Mouse (Mus musculus) midbrain, postnatal 0 days (tissue): Measurements from ENCODE around the gene Ablim2. TPM values are rescaled to one million over a fixed set of nuclear protein-coding genes. Genes with fewer than 3 reads are reported as not detected.

Experiments
- ATAC-seq: fragments of 200-750 bp; cut with Nextera tagmentation; 2 replicates; pipeline ENCODE4 v1.8.0; 2017; ENCODE audit warnings: moderate number of reproducible peaks, mild to moderate bottlenecking, moderate TSS enrichment, moderate library complexity; ENCODE audit not compliant: low FRiP score
- DNase-seq: peaks from one replicate; pipeline ENCODE4 v3.0.0-alpha.2; 2015; ENCODE audit warnings: low spot score
- H3K27ac ChIP-seq: fragments of 300-500 bp; sonication (generic); 2 replicates; pipeline ENCODE4 v1.5.1; 2014; ENCODE audit warnings: low read depth, mild to moderate bottlenecking, low read length, mixed read lengths
- H3K27me3 ChIP-seq: fragments of 300-500 bp; sonication (generic); 2 replicates; pipeline ENCODE4 v1.6.1; 2014; ENCODE audit warnings: low read length, control low read depth, mixed read lengths; ENCODE audit not compliant: insufficient read depth
- H3K36me3 ChIP-seq: fragments of 300-500 bp; sonication (generic); 2 replicates; pipeline ENCODE4 v1.6.1; 2014; ENCODE audit warnings: low read length, control low read depth, mixed read lengths; ENCODE audit not compliant: insufficient read depth
- H3K4me1 ChIP-seq: fragments of 300-500 bp; sonication (generic); 2 replicates; pipeline ENCODE4 v1.6.1; 2014; ENCODE audit warnings: mild to moderate bottlenecking, control low read depth, antibody characterized with exemption, low read length, mixed read lengths; ENCODE audit not compliant: insufficient read depth
- H3K4me2 ChIP-seq: fragments of 300-500 bp; sonication (generic); 2 replicates; pipeline ENCODE4 v1.6.1; 2014; ENCODE audit warnings: low read depth, mild to moderate bottlenecking, low read length, mixed read lengths; ENCODE audit not compliant: poor library complexity, severe bottlenecking
- H3K4me3 ChIP-seq: fragments of 300-500 bp; sonication (generic); 2 replicates; pipeline ENCODE4 v1.5.1; 2014; ENCODE audit warnings: low read depth, mild to moderate bottlenecking, low read length, moderate library complexity
- H3K9ac ChIP-seq: fragments of 300-500 bp; sonication (generic); replicated peaks from 2 replicates; pipeline ENCODE4 v1.6.1; 2014; ENCODE audit warnings: mild to moderate bottlenecking, low read length, moderate library complexity, mixed read lengths; ENCODE audit not compliant: poor library complexity, severe bottlenecking
- H3K9me3 ChIP-seq: fragments of 300-500 bp; sonication (generic); 2 replicates; pipeline ENCODE4 v1.6.1; 2016; ENCODE audit warnings: low read length, control low read depth
- CTCF ChIP-seq: IDR thresholded peaks from 2 replicates; pipeline ENCODE4 v1.5.1; 2016; ENCODE audit warnings: antibody characterized with exemption, mild to moderate bottlenecking
- WGBS: fragments of 180-500 bp; shearing (Covaris S2); extraction: QIAGEN DNeasy Blood & Tissue Kit; methylation state at CpG from one replicate; pipeline ENCODE4 v1.1.7; 2014; 5-methylcytosine and 5-hydroxymethylcytosine counted together
- polyA plus RNA-seq: library from polyadenylated mRNA; unstranded; fragments of >200 nt; fragmentation: Nextera tagmentation; extraction: Ambion mirVana; gene quantifications from 2 replicates; pipeline ENCODE4 v1.2.1, GENCODE M21; 2015
- total RNA-seq: library from RNA; depleted of rRNA; stranded (reverse); fragments of >200 nt; gene quantifications from 2 replicates; pipeline ENCODE4 v1.2.3, GENCODE M21; 2014

The Ablim2 gene
- total and polyA plus RNA-seq, 2 experiments from 2014 or later, result 32.2 to 44.9 TPM

- H3K4me3 ChIP-seq, result no peak overlapping the region
- H3K9me3 ChIP-seq, result no peaks in the 10 kb centered on the region
- no peak for TF ChIP-seq CTCF
- 9% methylated on average over 10 of the region's 10 CpGs for WGBS
- no peaks in the 10 kb centered on the region for H3K4me1 ChIP-seq
- peaks cover 11% of the 10 kb centered on the region; the same call in 1 of the 2 replicates for H3K27me3 ChIP-seq
- H3K9ac ChIP-seq, result no peak overlapping the region
- H3K36me3 ChIP-seq, result no peaks in the 10 kb centered on the region
- DNase-seq (no peak), ATAC-seq (no peak)
- H3K4me2 ChIP-seq, result no peak overlapping the region
- no peak overlapping the region for H3K27ac ChIP-seq
These were observed 17.0 kb upstream of the Ablim2 start for GRCm38 (mm10) chr5:35740716-35741115.

- Histone ChIP-seq H3K4me1 (no peaks in the 10 kb centered on the region), H3K9ac (no peak overlapping the region), H3K4me3 (no peak overlapping the region), H3K27ac (no peak overlapping the region), H3K9me3 (no peaks in the 10 kb centered on the region), H3K27me3 (peaks cover 11% of the 10 kb centered on the region; the same call in 1 of the 2 replicates), H3K4me2 (no peak overlapping the region), H3K36me3 (no peaks in the 10 kb centered on the region)
- WGBS, result 58% methylated on average over 13 of the region's 13 CpGs
- no peak for DNase-seq
- no peak for ATAC-seq
- TF ChIP-seq CTCF, result no peak
These were observed 16.4 kb upstream of the Ablim2 start for GRCm38 (mm10) chr5:35741225-35741820.

GRCm38 (mm10) chr5:35743238-35743951, 14.3 kb upstream of the Ablim2 start:
- no peak overlapping the region for H3K9ac ChIP-seq
- H3K36me3 ChIP-seq, result no peaks in the 10 kb centered on the region
- DNase-seq (no peak), ATAC-seq (no peak)
- no peak overlapping the region for H3K4me3 ChIP-seq
- peaks cover 11% of the 10 kb centered on the region; the same call in 1 of the 2 replicates for H3K27me3 ChIP-seq
- no peak for TF ChIP-seq CTCF
- 76% methylated on average over 8 of the region's 8 CpGs for WGBS
- no peaks in the 10 kb centered on the region for H3K4me1 ChIP-seq
- no peak overlapping the region for H3K27ac ChIP-seq
- no peaks in the 10 kb centered on the region for H3K9me3 ChIP-seq
- no peak overlapping the region for H3K4me2 ChIP-seq

- no peaks in the 10 kb centered on the region for H3K4me1 ChIP-seq
- 84% methylated on average over 7 of the region's 7 CpGs for WGBS
- no peak overlapping the region for H3K4me2 ChIP-seq
- H3K36me3 ChIP-seq, result no peaks in the 10 kb centered on the region
- no peaks in the 10 kb centered on the region for H3K9me3 ChIP-seq
- ATAC-seq (no peak), DNase-seq (no peak)
- no peak overlapping the region for H3K4me3 ChIP-seq
- peaks cover 11% of the 10 kb centered on the region; the same call in 1 of the 2 replicates for H3K27me3 ChIP-seq
- no peak overlapping the region for H3K27ac ChIP-seq
- TF ChIP-seq CTCF, result no peak
- no peak overlapping the region for H3K9ac ChIP-seq
These were observed 13.5 kb upstream of the Ablim2 start for GRCm38 (mm10) chr5:35743990-35744722.

- H3K4me2 ChIP-seq, result no peak overlapping the region
These were observed 12.3 kb upstream of the Ablim2 start for GRCm38 (mm10) chr5:35745406-35745805.

More at GRCm38 (mm10) chr5:35745406-35745805, 12.3 kb upstream of the Ablim2 start:
- Histone ChIP-seq H3K36me3 (no peaks in the 10 kb centered on the region), H3K27me3 (peaks cover 11% of the 10 kb centered on the region; the same call in 1 of the 2 replicates), H3K27ac (no peak overlapping the region), H3K4me1 (no peaks in the 10 kb centered on the region), H3K9me3 (no peaks in the 10 kb centered on the region), H3K4me3 (no peak overlapping the region), H3K9ac (no peak overlapping the region)
- no peak for TF ChIP-seq CTCF
- WGBS, result 79% methylated on average over 5 of the region's 5 CpGs
- ATAC-seq, result no peak
- DNase-seq, result no peak
